Mouse (Mus musculus) neural tube, embryonic 14.5 days (tissue): Measurements from ENCODE around the gene Banp. TPM values are rescaled to one million over a fixed set of nuclear protein-coding genes. Genes with fewer than 3 reads are reported as not detected.

ENCODE experiments used
- ATAC-seq: fragments of 200-750 bp; cut with Nextera tagmentation; 2 replicates; pipeline ENCODE4 v1.8.0; 2017; ENCODE audit warnings: low read depth, mild to moderate bottlenecking, moderate TSS enrichment, moderate library complexity
- H3K27ac ChIP-seq: fragments of 300-500 bp; sonication (generic); 2 replicates; pipeline ENCODE4 v1.5.1; 2014; ENCODE audit warnings: low read depth, mild to moderate bottlenecking, control low read depth, low read length, moderate library complexity, mixed read lengths
- H3K27me3 ChIP-seq: fragments of 300-500 bp; sonication (generic); 2 replicates; pipeline ENCODE4 v1.6.1; 2014; ENCODE audit warnings: low read length; ENCODE audit not compliant: control insufficient read depth, insufficient read depth
- H3K36me3 ChIP-seq: fragments of 300-500 bp; sonication (generic); 2 replicates; pipeline ENCODE4 v1.6.1; 2014; ENCODE audit warnings: low read length, mixed read lengths; ENCODE audit not compliant: control insufficient read depth, insufficient read depth
- H3K4me1 ChIP-seq: fragments of 300-500 bp; sonication (generic); 2 replicates; pipeline ENCODE4 v1.6.1; 2014; ENCODE audit warnings: low read length; ENCODE audit not compliant: control insufficient read depth, insufficient read depth
- H3K4me2 ChIP-seq: fragments of 300-500 bp; sonication (generic); 2 replicates; pipeline ENCODE4 v1.6.1; 2014; ENCODE audit warnings: mild to moderate bottlenecking, low read depth, low read length, control low read depth
- H3K4me3 ChIP-seq: fragments of 300-500 bp; sonication (generic); 2 replicates; pipeline ENCODE4 v1.5.1; 2014; ENCODE audit warnings: low read depth, low read length, control low read depth, mixed read lengths
- H3K9ac ChIP-seq: fragments of 300-500 bp; sonication (generic); replicated peaks from 2 replicates; pipeline ENCODE4 v1.6.1; 2014; ENCODE audit warnings: low read depth, mild to moderate bottlenecking, control low read depth, low read length, mixed read lengths
- H3K9me3 ChIP-seq: fragments of 300-500 bp; sonication (generic); 2 replicates; pipeline ENCODE4 v1.6.1; 2016; ENCODE audit warnings: low read length; ENCODE audit not compliant: control insufficient read depth
- WGBS: fragments of 180-500 bp; shearing (Covaris S2); extraction: QIAGEN DNeasy Blood & Tissue Kit; methylation state at CpG from one replicate; pipeline ENCODE4 v1.1.7; 2014; 5-methylcytosine and 5-hydroxymethylcytosine counted together
- polyA plus RNA-seq: library from polyadenylated mRNA; unstranded; fragments of >200 nt; fragmentation: Nextera tagmentation; extraction: Ambion mirVana; gene quantifications from 2 replicates; pipeline ENCODE4 v1.2.1, GENCODE M21; 2014

The Banp gene
- polyA plus RNA-seq, 1 experiment from 2014 or later, result 47.2 TPM

DNA sequence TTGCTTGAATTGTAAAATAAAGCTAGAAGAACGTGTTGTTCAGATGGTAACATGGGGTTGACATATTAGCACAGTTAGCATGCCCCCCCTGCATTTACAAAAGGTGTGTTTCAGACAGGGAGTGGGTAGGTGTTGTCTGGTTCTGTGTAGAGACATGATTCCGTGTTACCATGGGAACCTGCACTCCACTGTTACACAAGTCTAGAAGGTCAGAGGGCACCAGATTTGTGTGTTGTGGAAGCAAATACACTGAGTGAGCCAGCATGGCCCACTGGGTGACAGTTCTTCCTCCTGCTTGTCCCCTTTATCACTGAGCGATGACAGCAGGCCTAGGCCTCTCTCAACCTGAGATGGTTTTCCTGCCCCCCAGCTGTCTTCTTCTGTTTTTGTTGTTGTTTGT, 46.3 kb downstream of the Banp start:
- Histone ChIP-seq H3K27ac (no peak overlapping the region), H3K27me3 (no peaks in the 10 kb centered on the region), H3K4me3 (no peak overlapping the region), H3K9me3 (no peaks in the 10 kb centered on the region), H3K4me1 (0 out of 2 replicates have a peak, but pooled peaks cover 2% of the 10 kb centered on the region), H3K36me3 (peaks cover 29% of the 10 kb centered on the region), H3K4me2 (no peak overlapping the region), H3K9ac (no peak overlapping the region)
- no peak for ATAC-seq
- WGBS, result 90% methylated on average over 3 of the region's 3 CpGs

DNA sequence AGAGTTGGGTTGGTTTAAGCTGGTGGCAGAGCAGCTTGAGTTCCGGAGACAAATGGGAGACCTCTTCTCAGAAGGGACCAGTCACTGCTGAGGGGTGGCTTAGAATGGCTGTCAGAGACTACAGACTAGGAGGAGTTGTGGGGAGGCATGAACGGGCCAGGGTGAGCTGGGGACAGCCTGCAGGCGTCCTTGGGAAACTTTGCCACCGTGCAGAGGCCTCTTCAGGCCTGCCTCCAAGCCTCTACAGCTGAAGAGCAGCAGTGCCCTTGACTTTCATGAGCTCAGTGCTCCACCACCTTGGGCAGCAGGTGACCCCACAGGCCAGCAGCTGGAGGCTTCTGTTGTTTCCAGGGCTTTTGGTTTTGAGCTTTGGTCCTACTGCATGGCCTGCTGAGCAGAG, 49.1 kb downstream of the Banp start:
- Histone ChIP-seq H3K4me1 (0 out of 2 replicates have a peak, but pooled peaks cover 2% of the 10 kb centered on the region), H3K9ac (no peak overlapping the region), H3K27ac (no peak overlapping the region), H3K4me2 (no peak overlapping the region), H3K9me3 (no peaks in the 10 kb centered on the region), H3K27me3 (no peaks in the 10 kb centered on the region), H3K36me3 (peaks cover 36% of the 10 kb centered on the region), H3K4me3 (no peak overlapping the region)
- WGBS, result 95% methylated on average over 4 of the region's 4 CpGs
- ATAC-seq, result no peak

DNA sequence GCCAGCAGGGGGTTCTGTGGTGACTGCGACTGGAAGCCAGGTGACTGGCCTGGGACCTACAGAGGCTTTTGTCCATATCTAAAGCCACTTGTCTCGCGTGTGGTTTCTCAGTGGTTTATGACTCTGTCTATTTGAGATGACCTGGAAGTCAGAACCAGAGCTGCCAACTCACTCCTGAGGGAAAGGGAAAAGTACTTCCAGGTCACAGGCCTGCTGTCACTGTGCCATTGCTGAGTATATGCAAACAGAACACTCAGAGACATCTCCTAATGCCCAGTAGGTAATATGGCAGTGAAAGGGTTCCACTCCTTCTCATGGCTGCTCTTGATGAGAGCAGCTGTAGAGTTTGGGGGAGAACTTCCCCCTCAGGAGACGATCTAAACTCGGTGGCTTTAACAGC, 49.7 kb downstream of the Banp start:
- H3K36me3 ChIP-seq, result peaks cover 35% of the 10 kb centered on the region
- WGBS, result 89% methylated on average over 5 of the region's 5 CpGs
- H3K4me1 ChIP-seq, result 0 out of 2 replicates have a peak, but pooled peaks cover 2% of the 10 kb centered on the region
- H3K9me3 ChIP-seq, result no peaks in the 10 kb centered on the region
- no peak overlapping the region for H3K4me2 ChIP-seq
- H3K9ac ChIP-seq, result no peak overlapping the region
- H3K27me3 ChIP-seq, result no peaks in the 10 kb centered on the region
- ATAC-seq, result no peak
- H3K4me3 ChIP-seq, result no peak overlapping the region
- no peak overlapping the region for H3K27ac ChIP-seq

DNA sequence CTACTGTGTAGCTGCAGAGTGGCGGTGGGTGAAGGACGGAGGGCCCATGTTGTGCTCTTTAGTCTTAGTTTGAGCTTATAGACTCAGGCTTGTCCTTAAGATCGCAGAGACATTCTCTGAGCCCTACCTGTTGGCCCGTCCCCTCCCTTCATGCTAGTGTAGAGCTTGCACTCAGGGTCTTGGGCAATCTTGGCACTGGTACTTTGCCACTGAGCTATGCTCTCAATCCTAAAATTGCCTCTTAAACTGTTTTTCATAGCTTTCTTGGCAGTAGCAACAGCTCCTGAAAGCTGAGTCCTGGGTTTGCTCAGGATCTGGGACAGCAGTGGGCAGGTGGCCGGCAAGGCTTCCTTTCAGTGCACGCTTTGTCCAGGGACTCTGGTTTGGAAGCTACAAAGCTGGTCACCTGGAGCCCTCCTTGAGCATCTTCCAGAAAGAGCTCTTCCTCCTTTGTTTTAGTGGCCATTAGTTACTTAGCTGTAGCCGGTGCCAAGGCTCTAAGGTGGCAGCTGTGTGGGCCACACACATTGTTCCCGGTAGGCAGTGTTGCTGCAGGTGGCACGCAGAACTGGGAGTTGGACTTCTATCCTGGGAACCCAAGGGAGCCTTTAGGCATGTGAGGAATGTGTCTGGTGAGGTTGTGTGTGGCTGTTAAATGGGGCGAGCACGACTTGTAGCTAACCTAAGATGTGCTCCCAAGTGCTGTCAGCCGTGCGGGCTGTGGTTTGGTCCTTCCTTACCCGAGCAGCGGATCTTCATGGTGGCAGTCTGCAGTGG, 52.0 kb downstream of the Banp start:
- Histone ChIP-seq H3K27ac (no peak overlapping the region), H3K9me3 (no peaks in the 10 kb centered on the region), H3K36me3 (peaks cover 40% of the 10 kb centered on the region), H3K9ac (no peak overlapping the region), H3K27me3 (no peaks in the 10 kb centered on the region), H3K4me3 (no peak overlapping the region), H3K4me2 (no peak overlapping the region), H3K4me1 (no peaks in the 10 kb centered on the region)
- WGBS, result 86% methylated on average over 15 of the region's 15 CpGs
- no peak for ATAC-seq

DNA sequence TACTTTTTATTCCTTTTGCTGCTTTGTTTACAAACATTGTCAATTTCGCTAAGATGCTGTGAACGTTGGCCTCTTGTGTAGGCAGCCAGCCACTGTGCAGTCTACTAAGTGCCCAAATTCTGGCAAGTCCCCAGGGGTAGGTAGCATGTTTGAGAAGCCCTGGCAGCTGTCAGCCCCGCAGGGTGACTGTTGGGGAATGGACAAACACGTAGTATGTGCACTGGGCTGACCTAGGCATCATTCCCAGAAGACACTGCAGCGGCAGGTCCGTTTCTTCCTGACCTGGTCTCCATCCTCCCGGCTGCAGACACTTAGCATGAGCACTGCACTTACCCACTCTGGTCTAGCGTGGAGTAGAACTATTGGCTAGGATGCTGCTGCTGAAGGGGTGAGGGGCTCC, 54.1 kb downstream of the Banp start:
- peaks cover 30% of the 10 kb centered on the region for H3K36me3 ChIP-seq
- no peaks in the 10 kb centered on the region for H3K4me1 ChIP-seq
- H3K4me2 ChIP-seq, result no peak overlapping the region
- H3K27ac ChIP-seq, result no peak overlapping the region
- no peaks in the 10 kb centered on the region for H3K9me3 ChIP-seq
- no peak for ATAC-seq
- 81% methylated on average over 8 of the region's 8 CpGs for WGBS
- H3K4me3 ChIP-seq, result no peak overlapping the region
- H3K9ac ChIP-seq, result no peak overlapping the region
- no peaks in the 10 kb centered on the region for H3K27me3 ChIP-seq

DNA sequence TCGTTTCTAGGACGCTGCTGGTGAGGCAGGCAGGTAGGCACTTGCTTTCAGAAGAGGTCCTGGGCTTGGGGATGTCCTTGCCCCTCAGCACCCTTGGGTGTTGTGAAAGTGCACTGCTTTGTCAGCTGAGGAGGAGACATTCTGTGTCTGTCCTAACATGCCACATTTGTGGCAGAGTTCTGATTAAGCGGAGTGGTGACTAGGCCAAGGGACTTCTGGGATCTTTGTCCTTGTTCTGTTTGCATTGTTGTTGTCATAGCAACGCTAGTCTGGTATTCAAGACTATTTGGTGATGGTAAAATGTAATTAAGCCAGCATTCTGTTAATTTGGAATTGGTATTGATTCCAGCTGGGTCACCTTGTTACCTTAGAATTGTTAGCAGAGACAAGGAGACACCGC, 54.6 kb downstream of the Banp start:
- Histone ChIP-seq H3K4me3 (no peak overlapping the region), H3K4me2 (no peak overlapping the region), H3K27ac (no peak overlapping the region), H3K27me3 (no peaks in the 10 kb centered on the region), H3K9ac (no peak overlapping the region), H3K4me1 (no peaks in the 10 kb centered on the region), H3K36me3 (peaks cover 26% of the 10 kb centered on the region), H3K9me3 (no peaks in the 10 kb centered on the region)
- 75% methylated on average over 5 of the region's 5 CpGs for WGBS
- ATAC-seq, result no peak

DNA sequence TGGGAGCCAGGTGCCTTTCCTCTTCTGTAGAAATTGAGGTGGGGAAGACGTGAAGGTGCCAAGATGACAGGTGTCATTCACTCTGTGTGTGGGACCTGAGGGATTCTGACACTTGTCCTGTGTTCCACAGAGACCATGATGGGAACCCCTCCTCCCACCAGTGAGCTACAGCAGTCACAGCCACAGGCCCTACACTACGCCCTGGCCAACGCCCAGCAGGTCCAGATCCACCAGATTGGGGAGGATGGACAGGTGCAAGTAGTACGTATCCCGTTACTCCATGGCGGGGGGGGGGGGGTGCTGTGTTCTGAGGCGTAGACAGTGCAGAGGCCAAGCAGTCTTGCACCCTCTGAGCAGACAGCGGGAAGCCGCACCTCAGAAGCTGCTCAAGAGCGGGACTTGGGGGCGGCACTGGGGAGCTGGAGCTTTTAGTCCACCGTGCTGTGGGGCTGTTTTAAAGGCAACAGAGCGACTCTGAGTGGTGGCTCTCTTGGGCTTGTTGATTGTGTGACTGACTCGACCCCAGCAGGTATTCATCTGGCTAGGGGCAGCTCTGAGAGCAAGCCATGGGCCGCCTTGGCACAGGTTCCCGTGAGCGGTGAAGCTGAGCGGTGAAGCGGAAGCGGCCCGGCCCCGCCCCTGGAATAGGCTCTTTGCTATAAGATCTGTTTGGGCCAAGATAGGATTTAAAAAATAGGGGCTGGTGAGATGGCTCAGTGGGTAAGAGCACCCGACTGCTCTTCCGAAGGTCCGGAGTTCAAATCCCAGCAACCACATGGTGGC, 56.1 kb downstream of the Banp start:
- no peak overlapping the region for H3K4me3 ChIP-seq
- no peaks in the 10 kb centered on the region for H3K4me1 ChIP-seq
- H3K9me3 ChIP-seq, result no peaks in the 10 kb centered on the region
- 85% methylated on average over 25 of the region's 25 CpGs for WGBS
- H3K36me3 ChIP-seq, result peaks cover 23% of the 10 kb centered on the region
- no peak for ATAC-seq
- H3K4me2 ChIP-seq, result no peak overlapping the region
- no peak overlapping the region for H3K9ac ChIP-seq
- no peak overlapping the region for H3K27ac ChIP-seq
- H3K27me3 ChIP-seq, result no peaks in the 10 kb centered on the region

DNA sequence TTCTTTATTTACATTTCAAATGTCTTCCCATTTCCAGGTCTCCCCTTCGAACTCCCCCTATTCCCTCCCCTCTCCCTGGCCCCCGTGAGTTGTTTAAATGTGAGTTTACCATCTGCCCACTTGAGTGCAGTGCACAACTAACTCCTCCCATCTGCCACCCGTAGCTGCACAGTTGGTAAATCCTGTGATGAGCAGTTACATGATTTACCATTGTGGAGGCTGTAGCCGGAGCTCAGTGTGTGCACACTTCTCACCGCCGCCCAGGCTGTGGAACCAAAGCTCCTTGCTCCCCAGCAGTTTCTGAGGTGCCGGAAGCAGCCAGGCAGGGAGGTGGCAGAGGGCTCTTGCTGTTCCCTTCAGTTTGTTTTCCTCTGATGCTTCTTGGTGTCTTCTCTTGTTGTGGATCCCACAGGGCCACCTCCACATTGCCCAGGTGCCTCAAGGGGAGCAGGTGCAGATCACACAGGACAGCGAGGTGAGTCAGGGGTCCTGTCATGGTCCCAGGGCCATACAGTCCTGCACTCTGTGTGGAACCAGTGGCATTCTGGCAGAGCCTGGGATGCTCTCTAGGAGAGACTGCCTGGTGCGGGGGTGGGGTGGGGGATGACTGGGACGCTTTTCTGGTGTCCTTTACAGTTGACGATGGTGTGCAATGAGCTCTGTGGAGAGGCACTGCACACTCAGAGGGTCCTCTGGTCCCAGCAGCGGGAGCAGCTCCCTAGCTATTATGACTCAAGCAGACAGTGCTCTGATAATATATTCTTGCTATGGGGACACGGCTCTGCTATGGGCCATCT, 57.3 kb downstream of the Banp start:
- H3K9ac ChIP-seq, result no peak overlapping the region
- no peak overlapping the region for H3K4me3 ChIP-seq
- H3K27me3 ChIP-seq, result no peaks in the 10 kb centered on the region
- no peaks in the 10 kb centered on the region for H3K9me3 ChIP-seq
- peaks cover 17% of the 10 kb centered on the region for H3K36me3 ChIP-seq
- H3K27ac ChIP-seq, result peak overlapping the region; percentile 7; the same call in 1 of the 2 replicates
- no peak for ATAC-seq
- WGBS, result 72% methylated on average over 13 of the region's 13 CpGs
- H3K4me1 ChIP-seq, result no peaks in the 10 kb centered on the region
- no peak overlapping the region for H3K4me2 ChIP-seq
